Mouse (Mus musculus) MEL (cell line): ENCODE data around the gene Sik1.

Experiments used
- CTCF ChIP-seq, 3 experiments: IDR thresholded peaks in 2 of 3; conservative IDR thresholded peaks in 1 of 3; 2 replicates each; pipeline ENCODE4 v1.5.1; 2011 to 2012; ENCODE audit warnings: low read length in 3 of 3, low read depth in 2 of 3, mild to moderate bottlenecking in 2 of 3, improper control_type of control experiment in 1 of 3, inconsistent platforms in 1 of 3, mixed read lengths in 1 of 3, moderate library complexity in 1 of 3; ENCODE audit not compliant: control insufficient read depth in 1 of 3, insufficient read depth in 1 of 3, poor library complexity in 1 of 3, severe bottlenecking in 1 of 3
- EP300 ChIP-seq, 2 experiments: IDR thresholded peaks; 2 replicates each; pipeline ENCODE4 v1.6.1; 2011; ENCODE audit warnings: improper control_type of control experiment in 2 of 2, low read length in 2 of 2, low read depth in 1 of 2, mild to moderate bottlenecking in 1 of 2
- MYC ChIP-seq: IDR thresholded peaks from 2 replicates; pipeline ENCODE4 v1.6.1; 2011; ENCODE audit warnings: low read depth, mild to moderate bottlenecking, low read length, improper control_type of control experiment, moderate library complexity
- SMC3 ChIP-seq: IDR thresholded peaks from 2 replicates; pipeline ENCODE4 v1.6.1; 2011; ENCODE audit warnings: low read depth, low read length, improper control_type of control experiment
- TCF12 ChIP-seq: IDR thresholded peaks from 2 replicates; pipeline ENCODE4 v1.6.1; 2014; ENCODE audit warnings: low read depth, mild to moderate bottlenecking, inconsistent platforms, low read length, improper control_type of control experiment, moderate library complexity
- UBTF ChIP-seq: IDR thresholded peaks from 2 replicates; pipeline ENCODE4 v1.6.1; 2012; ENCODE audit warnings: low read depth, mild to moderate bottlenecking, inconsistent platforms, low read length, improper control_type of control experiment, moderate library complexity, borderline replicate concordance; ENCODE audit not compliant: insufficient read depth

DNA sequence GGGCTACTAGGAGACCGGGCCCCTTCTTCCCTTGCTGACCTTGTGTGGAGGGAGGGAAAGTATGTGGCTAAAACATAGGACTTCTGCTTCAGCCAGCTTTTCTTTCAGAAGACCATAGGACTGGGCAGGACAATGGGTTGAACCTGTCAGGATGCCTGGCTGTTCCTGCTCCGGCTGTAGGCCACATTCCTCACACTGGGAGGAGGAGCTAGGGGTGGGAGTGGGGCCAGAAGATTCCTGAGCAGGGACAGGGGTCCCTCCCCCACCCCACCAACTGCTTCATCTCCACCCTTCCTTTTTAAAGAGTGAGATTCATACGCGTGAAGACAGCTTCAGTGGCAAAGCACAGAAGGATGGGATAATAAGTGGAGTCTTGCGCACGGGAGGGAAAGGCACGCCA, 10.0 kb upstream of the Sik1 start:
- no peak for TF ChIP-seq CTCF (IDR thresholded peaks at IDR 0.05 in 2 of 3, conservative IDR thresholded peaks at IDR 0.05 in 1 of 3; ENCODE audit: control insufficient read depth in 1 of 3, insufficient read depth in 1 of 3, low read depth in 2 of 3, low read length in 3 of 3, poor library complexity in 1 of 3, severe bottlenecking in 1 of 3)
- no peak for TF ChIP-seq EP300 (IDR thresholded peaks at IDR 0.05; ENCODE audit: low read depth in 1 of 2, low read length in 2 of 2)
- no peak for TF ChIP-seq MYC
- TF ChIP-seq TCF12: no peak
- no peak for TF ChIP-seq SMC3
- no peak for TF ChIP-seq UBTF
